Mouse (Mus musculus): Measurements from ENCODE around the gene Ube2c. TPM values are rescaled to one million over a fixed set of nuclear protein-coding genes. Genes with fewer than 3 reads are reported as not detected.

Gene Ube2c
- polyA plus RNA-seq, 1 experiment from 2014 or later: 520 TPM

- Histone ChIP-seq H3K4me1 (replicated peaks; ENCODE audit: control insufficient read depth, insufficient read depth, low read length) (no peaks in the 10 kb centered on the region), H3K27me3 (ENCODE audit: control insufficient read depth, insufficient read depth, low read length) (no peaks in the 10 kb centered on the region), H3K27ac (ENCODE audit: low read depth, low read length) (no peak overlapping the region), H3K4me2 (replicated peaks; ENCODE audit: low read depth, low read length) (no peak overlapping the region), H3K4me3 (ENCODE audit: low read depth, low read length) (no peak overlapping the region), H3K36me3 (ENCODE audit: control insufficient read depth, insufficient read depth, low read length) (peaks cover 12% of the 10 kb centered on the region; the same call in 1 of the 2 replicates), H3K9ac (ENCODE audit: low read depth, low read length) (no peak overlapping the region), H3K9me3 (ENCODE audit: control insufficient read depth, low read length) (no peaks in the 10 kb centered on the region)
- 94% methylated on average over 11 of the region's 11 CpGs for WGBS
- ATAC-seq (ENCODE audit: low FRiP score) (no peak), DNase-seq (ENCODE audit: low spot score) (no peak)
Observed at GRCm38 (mm10) chr2:164757841-164758240, 11.9 kb upstream of the Ube2c start.

- Histone ChIP-seq H3K36me3 (ENCODE audit: control insufficient read depth, insufficient read depth, low read length) (peaks cover 12% of the 10 kb centered on the region; the same call in 1 of the 2 replicates), H3K27me3 (ENCODE audit: control insufficient read depth, insufficient read depth, low read length) (no peaks in the 10 kb centered on the region), H3K9me3 (ENCODE audit: control insufficient read depth, low read length) (no peaks in the 10 kb centered on the region), H3K27ac (ENCODE audit: low read depth, low read length) (no peak overlapping the region), H3K4me3 (ENCODE audit: low read depth, low read length) (no peak overlapping the region), H3K9ac (ENCODE audit: low read depth, low read length) (no peak overlapping the region), H3K4me2 (replicated peaks; ENCODE audit: low read depth, low read length) (no peak overlapping the region), H3K4me1 (replicated peaks; ENCODE audit: control insufficient read depth, insufficient read depth, low read length) (no peaks in the 10 kb centered on the region)
- DNase-seq (ENCODE audit: low spot score) (no peak), ATAC-seq (ENCODE audit: low FRiP score) (no peak)
- 81% methylated on average over 1 of the region's 1 CpGs for WGBS
Observed at GRCm38 (mm10) chr2:164758692-164759091, 11.0 kb upstream of the Ube2c start.

GRCm38 (mm10) chr2:164760059-164760833 lies 9.5 kb upstream of the Ube2c start:
- no peaks in the 10 kb centered on the region for H3K27me3 ChIP-seq (ENCODE audit: control insufficient read depth, insufficient read depth, low read length)
- H3K27ac ChIP-seq (ENCODE audit: low read depth, low read length): no peak overlapping the region
- 0 out of 2 replicates have a peak, but pooled peaks cover 8% of the 10 kb centered on the region for H3K36me3 ChIP-seq (ENCODE audit: control insufficient read depth, insufficient read depth, low read length)
- H3K4me3 ChIP-seq (ENCODE audit: low read depth, low read length): no peak overlapping the region
- H3K9ac ChIP-seq (ENCODE audit: low read depth, low read length): no peak overlapping the region
- no peak for DNase-seq (ENCODE audit: low spot score)
- H3K4me2 ChIP-seq (replicated peaks; ENCODE audit: low read depth, low read length): no peak overlapping the region
- H3K9me3 ChIP-seq (ENCODE audit: control insufficient read depth, low read length): no peaks in the 10 kb centered on the region
- 89% methylated on average over 4 of the region's 4 CpGs for WGBS
- H3K4me1 ChIP-seq (replicated peaks; ENCODE audit: control insufficient read depth, insufficient read depth, low read length): no peaks in the 10 kb centered on the region
- no peak for ATAC-seq (ENCODE audit: low FRiP score)

- Histone ChIP-seq H3K36me3 (ENCODE audit: control insufficient read depth, insufficient read depth, low read length) (0 out of 2 replicates have a peak, but pooled peaks cover 2% of the 10 kb centered on the region), H3K27me3 (ENCODE audit: control insufficient read depth, insufficient read depth, low read length) (no peaks in the 10 kb centered on the region)
- 98% methylated on average over 2 of the region's 2 CpGs for WGBS
Observed at GRCm38 (mm10) chr2:164761502-164761901, 8.2 kb upstream of the Ube2c start.

GRCm38 (mm10) chr2:164761971-164762370 lies 7.7 kb upstream of the Ube2c start:
- Histone ChIP-seq H3K4me1 (replicated peaks; ENCODE audit: control insufficient read depth, insufficient read depth, low read length) (no peaks in the 10 kb centered on the region), H3K4me3 (ENCODE audit: low read depth, low read length) (no peak overlapping the region), H3K27ac (ENCODE audit: low read depth, low read length) (no peak overlapping the region), H3K9ac (ENCODE audit: low read depth, low read length) (no peak overlapping the region), H3K9me3 (ENCODE audit: control insufficient read depth, low read length) (no peaks in the 10 kb centered on the region), H3K27me3 (ENCODE audit: control insufficient read depth, insufficient read depth, low read length) (no peaks in the 10 kb centered on the region), H3K4me2 (replicated peaks; ENCODE audit: low read depth, low read length) (no peak overlapping the region), H3K36me3 (ENCODE audit: control insufficient read depth, insufficient read depth, low read length) (0 out of 2 replicates have a peak, but pooled peaks cover 2% of the 10 kb centered on the region)
- 98% methylated on average over 4 of the region's 4 CpGs for WGBS
- no peak for ATAC-seq (ENCODE audit: low FRiP score)
- DNase-seq (ENCODE audit: low spot score): no peak

More at GRCm38 (mm10) chr2:164761502-164761901, 8.2 kb upstream of the Ube2c start:
- no peaks in the 10 kb centered on the region for H3K4me1 ChIP-seq (replicated peaks; ENCODE audit: control insufficient read depth, insufficient read depth, low read length)
- DNase-seq (ENCODE audit: low spot score) (no peak), ATAC-seq (ENCODE audit: low FRiP score) (no peak)
- H3K9ac ChIP-seq (ENCODE audit: low read depth, low read length): no peak overlapping the region
- H3K9me3 ChIP-seq (ENCODE audit: control insufficient read depth, low read length): no peaks in the 10 kb centered on the region
- no peak overlapping the region for H3K4me3 ChIP-seq (ENCODE audit: low read depth, low read length)
- no peak overlapping the region for H3K27ac ChIP-seq (ENCODE audit: low read depth, low read length)
- H3K4me2 ChIP-seq (replicated peaks; ENCODE audit: low read depth, low read length): no peak overlapping the region

- H3K9ac ChIP-seq (ENCODE audit: low read depth, low read length): no peak overlapping the region
- H3K36me3 ChIP-seq (ENCODE audit: control insufficient read depth, insufficient read depth, low read length): 0 out of 2 replicates have a peak, but pooled peaks cover 2% of the 10 kb centered on the region
- DNase-seq (ENCODE audit: low spot score) (no peak), ATAC-seq (ENCODE audit: low FRiP score) (no peak)
- no peaks in the 10 kb centered on the region for H3K4me1 ChIP-seq (replicated peaks; ENCODE audit: control insufficient read depth, insufficient read depth, low read length)
- no peaks in the 10 kb centered on the region for H3K9me3 ChIP-seq (ENCODE audit: control insufficient read depth, low read length)
- H3K4me2 ChIP-seq (replicated peaks; ENCODE audit: low read depth, low read length): no peak overlapping the region
- no peak overlapping the region for H3K4me3 ChIP-seq (ENCODE audit: low read depth, low read length)
- WGBS: 90% methylated on average over 7 of the region's 7 CpGs
- no peak overlapping the region for H3K27ac ChIP-seq (ENCODE audit: low read depth, low read length)
- H3K27me3 ChIP-seq (ENCODE audit: control insufficient read depth, insufficient read depth, low read length): no peaks in the 10 kb centered on the region
Observed at GRCm38 (mm10) chr2:164762593-164762992, 7.1 kb upstream of the Ube2c start.

- H3K27ac ChIP-seq (ENCODE audit: low read depth, low read length): no peak overlapping the region
Observed at GRCm38 (mm10) chr2:164765841-164766240, 3.9 kb upstream of the Ube2c start.

GRCm38 (mm10) chr2:164767812-164768540 lies 1.7 kb upstream of the Ube2c start:
- no peak overlapping the region for H3K9ac ChIP-seq (ENCODE audit: low read depth, low read length)
- H3K4me3 ChIP-seq (ENCODE audit: low read depth, low read length): no peak overlapping the region
- H3K4me2 ChIP-seq (replicated peaks; ENCODE audit: low read depth, low read length): no peak overlapping the region
- peaks cover 3% of the 10 kb centered on the region; the same call in 1 of the 2 replicates for H3K4me1 ChIP-seq (replicated peaks; ENCODE audit: control insufficient read depth, insufficient read depth, low read length)
- H3K27me3 ChIP-seq (ENCODE audit: control insufficient read depth, insufficient read depth, low read length): no peaks in the 10 kb centered on the region
- no peak for ATAC-seq (ENCODE audit: low FRiP score)
- H3K9me3 ChIP-seq (ENCODE audit: control insufficient read depth, low read length): no peaks in the 10 kb centered on the region
- 0 out of 2 replicates have a peak, but pooled peaks cover 3% of the 10 kb centered on the region for H3K36me3 ChIP-seq (ENCODE audit: control insufficient read depth, insufficient read depth, low read length)
- H3K27ac ChIP-seq (ENCODE audit: low read depth, low read length): no peak overlapping the region
- DNase-seq (ENCODE audit: low spot score): no peak
- WGBS: 94% methylated on average over 15 of the region's 15 CpGs

More at GRCm38 (mm10) chr2:164765841-164766240, 3.9 kb upstream of the Ube2c start:
- 85% methylated on average over 3 of the region's 3 CpGs for WGBS
- Histone ChIP-seq H3K36me3 (ENCODE audit: control insufficient read depth, insufficient read depth, low read length) (no peaks in the 10 kb centered on the region), H3K9ac (ENCODE audit: low read depth, low read length) (no peak overlapping the region), H3K27me3 (ENCODE audit: control insufficient read depth, insufficient read depth, low read length) (no peaks in the 10 kb centered on the region), H3K9me3 (ENCODE audit: control insufficient read depth, low read length) (no peaks in the 10 kb centered on the region), H3K4me1 (replicated peaks; ENCODE audit: control insufficient read depth, insufficient read depth, low read length) (0 out of 2 replicates have a peak, but pooled peaks cover 2% of the 10 kb centered on the region), H3K4me3 (ENCODE audit: low read depth, low read length) (no peak overlapping the region), H3K4me2 (replicated peaks; ENCODE audit: low read depth, low read length) (no peak overlapping the region)
- ATAC-seq (ENCODE audit: low FRiP score) (no peak), DNase-seq (ENCODE audit: low spot score) (no peak)

Data from hindbrain, embryonic 11.5 days (tissue).